Mouse (Mus musculus) stomach, adult 2 months (tissue): Measurements from ENCODE around the gene Psmb4. TPM values are rescaled to one million over a fixed set of nuclear protein-coding genes. Genes with fewer than 3 reads are reported as not detected.

ENCODE experiments used
- polyA plus RNA-seq: library from polyadenylated mRNA; depleted of rRNA; stranded (reverse); fragments of >200 nt; gene quantifications from 2 replicates; pipeline ENCODE4 v1.2.3, GENCODE M21; 2012; rRNA removed

Gene Psmb4
- polyA plus RNA-seq: 83.0 and 143 TPM in 2 replicates

GRCm38 (mm10) chr3:94886316-94887224 lies at the start of gene Psmb4:
Psmb4 (minus strand) TSS chr3:94886961.

DNA sequence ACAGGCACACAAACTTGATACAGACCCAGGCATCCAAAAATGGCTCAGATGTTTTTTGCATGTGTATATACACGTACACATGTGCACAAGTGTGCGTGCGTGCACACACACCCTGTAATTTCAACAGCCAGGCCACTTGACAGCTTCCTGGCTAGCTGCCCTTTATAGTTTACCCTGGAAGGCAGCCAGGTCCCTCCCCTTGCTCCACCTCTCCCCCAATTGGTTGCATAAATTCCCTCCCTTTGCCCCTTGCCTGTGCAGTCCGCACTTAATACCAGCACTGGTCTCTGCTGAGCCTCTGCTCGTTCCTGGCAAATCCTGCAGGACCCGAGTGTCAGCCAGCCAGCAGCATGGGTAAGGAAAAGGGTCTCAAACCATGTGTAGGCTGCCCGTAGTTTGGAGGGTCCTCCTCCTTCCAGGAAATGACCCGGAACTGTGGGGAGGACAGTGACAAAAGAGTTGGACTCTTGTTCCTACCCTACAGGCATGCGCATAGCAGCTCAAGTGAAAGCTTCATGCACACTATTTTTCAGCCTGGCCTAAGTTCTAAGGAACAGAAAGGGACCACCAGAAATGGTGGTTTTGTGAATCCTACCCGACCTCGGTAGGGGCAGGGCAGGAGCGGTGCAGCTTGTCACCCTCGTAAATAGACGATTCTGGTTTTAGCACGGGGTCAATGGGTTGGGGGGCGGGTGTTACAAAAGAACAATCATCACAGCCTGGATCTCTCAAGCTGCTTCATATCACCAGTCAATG lies 46.2 kb upstream of the Psmb4 start, which contains the start of gene Selenbp1:
Gene Selenbp1 (plus strand): TSS at position 248 of the 756 bp plus-strand sequence.

DNA sequence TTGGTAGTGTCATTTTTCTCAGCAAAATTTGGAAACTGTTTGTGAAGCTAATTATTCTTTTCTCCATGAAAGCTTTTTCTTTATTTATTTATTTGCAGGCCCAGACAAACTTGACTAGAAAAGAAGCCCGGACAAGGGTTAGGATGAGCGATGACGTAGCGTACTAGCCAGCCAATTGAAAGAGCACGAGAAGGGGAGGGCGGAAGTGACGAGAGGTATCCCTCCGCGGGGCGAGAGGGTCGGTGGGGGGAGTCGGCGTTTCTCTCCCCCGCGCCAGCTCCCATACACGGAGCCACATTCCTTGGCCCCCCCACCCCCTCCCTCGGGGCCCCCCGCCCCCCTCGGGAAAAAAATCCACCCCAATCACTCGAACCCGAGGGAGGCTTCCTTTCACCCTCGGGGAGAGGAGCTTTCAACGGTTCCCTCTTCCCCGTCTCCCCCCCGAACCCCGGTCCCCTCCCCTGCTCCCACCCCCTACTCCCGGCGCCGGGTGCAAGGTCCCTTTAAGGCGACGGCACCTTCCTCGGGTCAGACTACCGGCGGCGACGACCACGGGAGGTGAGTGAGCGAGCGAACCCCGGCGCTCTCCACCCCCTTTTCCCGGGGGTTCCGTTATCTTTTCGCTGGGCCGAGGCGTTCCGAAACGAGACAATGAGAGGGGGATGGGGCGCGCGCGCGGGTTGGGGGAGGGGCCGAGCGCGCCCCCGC lies 49.4 kb downstream of the Psmb4 start, which contains the start of gene Pogz:
Gene Pogz (plus strand): TSS at position 385 of the 708 bp plus-strand sequence.

Other genes with a start within 250 kb of the Psmb4 start
- not detected in 2 replicates for gene Gm10972, start 243.8 kb downstream of the Psmb4 start, polyA plus RNA-seq
- 15.3 and 16.3 TPM in 2 replicates for gene Tuft1, start 228.1 kb downstream of the Psmb4 start, polyA plus RNA-seq
- gene Selenbp2, start 193.4 kb downstream of the Psmb4 start, polyA plus RNA-seq: 2.6 and 3.3 TPM in 2 replicates
- gene Cgn, start 100.5 kb downstream of the Psmb4 start, polyA plus RNA-seq: 4.8 and 5.6 TPM in 2 replicates
- 6.1 and 6.5 TPM in 2 replicates for gene Pogz, start 49.4 kb downstream of the Psmb4 start, polyA plus RNA-seq
- gene Selenbp1, start 46.1 kb upstream of the Psmb4 start, polyA plus RNA-seq: 49.6 and 61.7 TPM in 2 replicates
- gene Rfx5, start 67.1 kb upstream of the Psmb4 start, polyA plus RNA-seq: 4.1 and 4.3 TPM in 2 replicates
- gene Pi4kb, start 87.8 kb upstream of the Psmb4 start, polyA plus RNA-seq: 8.6 and 9.2 TPM in 2 replicates
- 10.5 and 12.5 TPM in 2 replicates for gene Zfp687, start 128.5 kb upstream of the Psmb4 start, polyA plus RNA-seq
- gene Psmd4, start 155.7 kb upstream of the Psmb4 start, polyA plus RNA-seq: 44.5 and 46.3 TPM in 2 replicates
- 6.3 and 7.3 TPM in 2 replicates for gene Pip5k1a, start 220.0 kb upstream of the Psmb4 start, polyA plus RNA-seq
- 31.7 and 34.4 TPM in 2 replicates for gene Vps72, start 224.1 kb upstream of the Psmb4 start, polyA plus RNA-seq
- gene Tmod4, start 237.5 kb upstream of the Psmb4 start, polyA plus RNA-seq: 0.68 and 1.2 TPM in 2 replicates
- gene Scnm1, start 247.1 kb upstream of the Psmb4 start, polyA plus RNA-seq: 10.4 and 15.6 TPM in 2 replicates
- gene Lysmd1, start 247.1 kb upstream of the Psmb4 start, polyA plus RNA-seq: 2.4 and 2.5 TPM in 2 replicates